Mouse (Mus musculus): ENCODE measurements around the gene Celf6.

DNA sequence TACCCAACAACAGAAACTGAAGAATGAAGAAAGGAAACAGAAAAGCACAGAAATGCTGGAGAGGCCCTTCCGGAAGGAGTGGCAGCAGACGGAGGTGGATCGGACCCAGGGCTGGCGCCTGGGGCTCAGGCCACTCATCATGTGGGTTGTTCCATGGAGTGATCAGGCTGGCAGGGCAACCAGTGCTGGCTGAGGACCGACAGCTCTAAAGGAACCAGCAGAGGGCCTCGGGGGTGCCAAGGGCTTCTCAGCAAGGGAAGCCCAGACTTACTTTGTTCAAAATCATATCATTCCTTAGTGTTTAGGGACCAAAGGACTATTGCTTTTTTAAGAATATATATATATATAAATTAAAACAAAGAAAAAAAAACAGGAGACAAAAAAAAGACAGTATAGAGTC lies 28.2 kb downstream of the Celf6 start:
- TF ChIP-seq POLR2A (IDR thresholded peaks at IDR 0.05; ENCODE audit: extremely low read depth, insufficient read depth, low read length) (no peak), CTCF (IDR thresholded peaks at IDR 0.05; ENCODE audit: extremely low read depth, insufficient read depth, low read length) (no peak)

All from cortical plate, adult 2 months (tissue).